Mouse (Mus musculus): ENCODE results near the gene Park7. TPM values are rescaled to one million over a fixed set of nuclear protein-coding genes. Genes with fewer than 3 reads are reported as not detected.

Park7 gene
- polyA plus RNA-seq, 1 experiment from 2014 or later, result 374 TPM

Other genes with a start within 250 kb of the Park7 start
- 32.1 and 32.8 TPM in 2 replicates for gene Errfi1, start 60.5 kb downstream of the Park7 start, polyA plus RNA-seq (2015; fragmentation: Nextera tagmentation; extraction: Ambion mirVana)
- gene Tnfrsf9, start 125 bp upstream of the Park7 start, polyA plus RNA-seq (2015; fragmentation: Nextera tagmentation; extraction: Ambion mirVana), result 1.0 and 1.3 TPM in 2 replicates
- not detected in 2 replicates for gene Uts2, start 82.7 kb upstream of the Park7 start, polyA plus RNA-seq (2015; fragmentation: Nextera tagmentation; extraction: Ambion mirVana)
- 5.4 and 6.8 TPM in 2 replicates for gene Per3, start 130.2 kb upstream of the Park7 start, polyA plus RNA-seq (2015; fragmentation: Nextera tagmentation; extraction: Ambion mirVana)
- gene Vamp3, start 143.5 kb upstream of the Park7 start, polyA plus RNA-seq (2015; fragmentation: Nextera tagmentation; extraction: Ambion mirVana), result 121 and 123 TPM in 2 replicates
- gene Gm13090, start 175.1 kb upstream of the Park7 start, polyA plus RNA-seq (2015; fragmentation: Nextera tagmentation; extraction: Ambion mirVana), result not detected in 2 replicates